Mouse (Mus musculus): Measurements from ENCODE around the gene C1qtnf9. TPM values are rescaled to one million over a fixed set of nuclear protein-coding genes. Genes with fewer than 3 reads are reported as not detected.

The C1qtnf9 gene
- total RNA-seq, 1 experiment: 0.49 TPM

DNA sequence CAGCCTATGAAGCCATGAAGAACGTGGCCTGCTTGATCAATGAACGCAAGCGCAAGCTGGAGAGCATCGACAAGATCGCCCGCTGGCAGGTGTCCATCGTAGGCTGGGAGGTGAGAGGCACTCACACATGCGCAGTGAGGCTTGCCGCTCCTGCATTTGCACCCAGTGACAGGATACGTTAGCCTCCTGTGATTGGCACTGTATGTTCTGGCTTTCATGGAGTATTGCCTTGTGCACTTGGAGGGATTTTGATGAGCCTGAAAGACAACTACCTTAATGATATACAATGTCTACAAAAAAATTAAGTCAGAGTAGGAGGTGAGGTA is 14.2 kb upstream of the C1qtnf9 start:
- H3K36me3 ChIP-seq (ENCODE audit: control insufficient read depth, insufficient read depth, low read length, poor library complexity, severe bottlenecking): peaks cover 34% of the 10 kb centered on the region
- no peak for TF ChIP-seq HCFC1 (IDR thresholded peaks at IDR 0.05; ENCODE audit: borderline replicate concordance, insufficient read depth, low read length)
- in situ Hi-C loops (cut with MboI; ENCODE audit: low sequenced_read_pairs in 2 of 2, unreplicated experiment in 2 of 2): no loop called here

GRCm38 (mm10) chr14:60754656-60755055 is 13.3 kb upstream of the C1qtnf9 start:
- in situ Hi-C loops (cut with MboI; ENCODE audit: low sequenced_read_pairs in 2 of 2, unreplicated experiment in 2 of 2): no loop called here
- H3K4me3 ChIP-seq (ENCODE audit: insufficient read depth in 1 of 2, low read depth in 1 of 2, low read length in 2 of 2, poor library complexity in 1 of 2, severe bottlenecking in 1 of 2): no peak overlapping the region
- no peak overlapping the region for H3K27ac ChIP-seq (ENCODE audit: insufficient read depth, low read depth, low read length, poor library complexity, severe bottlenecking)
- H3K9ac ChIP-seq (ENCODE audit: insufficient read depth, low read depth, low read length, poor library complexity, severe bottlenecking): no peak overlapping the region
- H3K36me3 ChIP-seq (ENCODE audit: control insufficient read depth, insufficient read depth, low read length, poor library complexity, severe bottlenecking): peaks cover 38% of the 10 kb centered on the region
- H3K4me1 ChIP-seq (ENCODE audit: control insufficient read depth in 2 of 2, insufficient read depth in 2 of 2, low read length in 2 of 2, poor library complexity in 1 of 2): peaks cover 0 to 5% of the 10 kb centered on the region in 2 experiments; a peak in 2 of 4 replicates
- TF ChIP-seq CHD2 (IDR thresholded peaks at IDR 0.05; ENCODE audit: low read depth, low read length) (no peak), ZC3H11A (IDR thresholded peaks at IDR 0.05; ENCODE audit: borderline replicate concordance, low read depth, low read length) (no peak), HCFC1 (IDR thresholded peaks at IDR 0.05; ENCODE audit: borderline replicate concordance, insufficient read depth, low read length) (no peak)
- DNase-seq (ENCODE audit: low read depth, low spot score): no peak
- no peaks in the 10 kb centered on the region for H3K9me3 ChIP-seq (ENCODE audit: control insufficient read depth, insufficient read depth, low read depth, low read length)

More for the DNA sequence above, 14.2 kb upstream of the C1qtnf9 start:
- Histone ChIP-seq H3K9ac (ENCODE audit: insufficient read depth, low read depth, low read length, poor library complexity, severe bottlenecking) (no peak overlapping the region), H3K9me3 (ENCODE audit: control insufficient read depth, insufficient read depth, low read depth, low read length) (no peaks in the 10 kb centered on the region), H3K4me3 (ENCODE audit: insufficient read depth in 1 of 2, low read depth in 1 of 2, low read length in 2 of 2, poor library complexity in 1 of 2, severe bottlenecking in 1 of 2) (no peak overlapping the region), H3K4me1 (ENCODE audit: control insufficient read depth in 2 of 2, insufficient read depth in 2 of 2, low read length in 2 of 2, poor library complexity in 1 of 2) (peaks cover 0 to 5% of the 10 kb centered on the region in 2 experiments; a peak in 2 of 4 replicates), H3K27ac (ENCODE audit: insufficient read depth, low read depth, low read length, poor library complexity, severe bottlenecking) (no peak overlapping the region)
- DNase-seq (ENCODE audit: low read depth, low spot score): no peak

GRCm38 (mm10) chr14:60756271-60756670 is 11.7 kb upstream of the C1qtnf9 start:
- H3K27ac ChIP-seq (ENCODE audit: insufficient read depth, low read depth, low read length, poor library complexity, severe bottlenecking): no peak overlapping the region
- H3K9ac ChIP-seq (ENCODE audit: insufficient read depth, low read depth, low read length, poor library complexity, severe bottlenecking): no peak overlapping the region
- in situ Hi-C loops (cut with MboI; ENCODE audit: low sequenced_read_pairs in 2 of 2, unreplicated experiment in 2 of 2): no loop called here
- no peak for DNase-seq (ENCODE audit: low read depth, low spot score)
- H3K9me3 ChIP-seq (ENCODE audit: control insufficient read depth, insufficient read depth, low read depth, low read length): no peaks in the 10 kb centered on the region
- no peak for TF ChIP-seq ZNF384 (IDR thresholded peaks at IDR 0.05; ENCODE audit: low read depth, low read length)
- TF ChIP-seq MAFK (IDR thresholded peaks at IDR 0.05; ENCODE audit: insufficient read depth, low read depth, low read length): no peak
- TF ChIP-seq ZC3H11A (IDR thresholded peaks at IDR 0.05; ENCODE audit: borderline replicate concordance, low read depth, low read length): no peak
- no peak for TF ChIP-seq CHD2 (IDR thresholded peaks at IDR 0.05; ENCODE audit: low read depth, low read length)
- TF ChIP-seq HCFC1 (IDR thresholded peaks at IDR 0.05; ENCODE audit: borderline replicate concordance, insufficient read depth, low read length): no peak
- H3K36me3 ChIP-seq (ENCODE audit: control insufficient read depth, insufficient read depth, low read length, poor library complexity, severe bottlenecking): peaks cover 38% of the 10 kb centered on the region
- H3K4me1 ChIP-seq (ENCODE audit: control insufficient read depth in 2 of 2, insufficient read depth in 2 of 2, low read length in 2 of 2, poor library complexity in 1 of 2): peaks cover 0 to 7% of the 10 kb centered on the region in 2 experiments; a peak in 2 of 4 replicates
- no peak overlapping the region for H3K4me3 ChIP-seq (ENCODE audit: insufficient read depth in 1 of 2, low read depth in 1 of 2, low read length in 2 of 2, poor library complexity in 1 of 2, severe bottlenecking in 1 of 2)

DNA sequence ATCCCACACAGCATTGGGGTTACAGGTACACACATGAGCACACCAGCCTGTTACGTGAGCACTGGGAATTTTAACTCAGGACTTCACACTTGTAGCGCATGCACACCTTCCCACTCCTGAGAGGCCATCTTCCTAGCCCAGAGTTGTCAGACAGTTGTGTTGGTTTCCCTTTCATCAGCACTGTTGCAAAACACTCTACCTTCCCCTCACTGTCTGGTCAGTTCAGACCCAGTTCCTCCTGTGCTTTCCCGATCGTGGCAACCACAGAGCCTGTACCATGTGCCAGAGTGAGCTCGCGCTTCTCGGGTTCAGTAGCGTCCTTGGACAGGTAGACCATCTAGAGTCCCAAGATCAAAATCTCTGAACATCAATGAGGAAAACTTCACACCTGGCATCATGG is 10.7 kb upstream of the C1qtnf9 start:
- in situ Hi-C loops (cut with MboI; ENCODE audit: low sequenced_read_pairs in 2 of 2, unreplicated experiment in 2 of 2): no loop called here
- H3K9me3 ChIP-seq (ENCODE audit: control insufficient read depth, insufficient read depth, low read depth, low read length): no peaks in the 10 kb centered on the region
- no peak overlapping the region for H3K9ac ChIP-seq (ENCODE audit: insufficient read depth, low read depth, low read length, poor library complexity, severe bottlenecking)
- peaks cover 42% of the 10 kb centered on the region for H3K36me3 ChIP-seq (ENCODE audit: control insufficient read depth, insufficient read depth, low read length, poor library complexity, severe bottlenecking)
- no peak overlapping the region for H3K4me3 ChIP-seq (ENCODE audit: insufficient read depth in 1 of 2, low read depth in 1 of 2, low read length in 2 of 2, poor library complexity in 1 of 2, severe bottlenecking in 1 of 2)
- no peak for TF ChIP-seq ZNF384 (IDR thresholded peaks at IDR 0.05; ENCODE audit: low read depth, low read length)
- no peak for TF ChIP-seq MAFK (IDR thresholded peaks at IDR 0.05; ENCODE audit: insufficient read depth, low read depth, low read length)
- no peak for TF ChIP-seq ZC3H11A (IDR thresholded peaks at IDR 0.05; ENCODE audit: borderline replicate concordance, low read depth, low read length)
- no peak for TF ChIP-seq HCFC1 (IDR thresholded peaks at IDR 0.05; ENCODE audit: borderline replicate concordance, insufficient read depth, low read length)
- TF ChIP-seq CHD2 (IDR thresholded peaks at IDR 0.05; ENCODE audit: low read depth, low read length): no peak
- no peak for DNase-seq (ENCODE audit: low read depth, low spot score)
- H3K4me1 ChIP-seq (ENCODE audit: control insufficient read depth in 2 of 2, insufficient read depth in 2 of 2, low read length in 2 of 2, poor library complexity in 1 of 2): peaks cover 0 to 14% of the 10 kb centered on the region in 2 experiments; a peak in 2 of 4 replicates
- H3K27ac ChIP-seq (ENCODE audit: insufficient read depth, low read depth, low read length, poor library complexity, severe bottlenecking): no peak overlapping the region

- Histone ChIP-seq H3K9ac (ENCODE audit: insufficient read depth, low read depth, low read length, poor library complexity, severe bottlenecking) (no peak overlapping the region), H3K4me1 (ENCODE audit: control insufficient read depth in 2 of 2, insufficient read depth in 2 of 2, low read length in 2 of 2, poor library complexity in 1 of 2) (peaks cover 0 to 15% of the 10 kb centered on the region in 2 experiments; a peak in 2 of 4 replicates), H3K36me3 (ENCODE audit: control insufficient read depth, insufficient read depth, low read length, poor library complexity, severe bottlenecking) (peaks cover 43% of the 10 kb centered on the region), H3K9me3 (ENCODE audit: control insufficient read depth, insufficient read depth, low read depth, low read length) (no peaks in the 10 kb centered on the region), H3K27ac (ENCODE audit: insufficient read depth, low read depth, low read length, poor library complexity, severe bottlenecking) (no peak overlapping the region), H3K4me3 (ENCODE audit: insufficient read depth in 1 of 2, low read depth in 1 of 2, low read length in 2 of 2, poor library complexity in 1 of 2, severe bottlenecking in 1 of 2) (no peak overlapping the region)
- no peak for DNase-seq (ENCODE audit: low read depth, low spot score)
- TF ChIP-seq ZC3H11A (IDR thresholded peaks at IDR 0.05; ENCODE audit: borderline replicate concordance, low read depth, low read length) (no peak), MAFK (IDR thresholded peaks at IDR 0.05; ENCODE audit: insufficient read depth, low read depth, low read length) (no peak), CHD2 (IDR thresholded peaks at IDR 0.05; ENCODE audit: low read depth, low read length) (no peak), ZNF384 (IDR thresholded peaks at IDR 0.05; ENCODE audit: low read depth, low read length) (no peak), HCFC1 (IDR thresholded peaks at IDR 0.05; ENCODE audit: borderline replicate concordance, insufficient read depth, low read length) (no peak)
- in situ Hi-C loops (cut with MboI; ENCODE audit: low sequenced_read_pairs in 2 of 2, unreplicated experiment in 2 of 2): no loop called here
These were observed 10.2 kb upstream of the C1qtnf9 start for GRCm38 (mm10) chr14:60757722-60758121.
